Mouse (Mus musculus): Measurements from ENCODE around the gene Osgin1. TPM values are rescaled to one million over a fixed set of nuclear protein-coding genes. Genes with fewer than 3 reads are reported as not detected.

The Osgin1 gene
- polyA plus RNA-seq, 1 experiment from 2014 or later: 138 TPM

DNA sequence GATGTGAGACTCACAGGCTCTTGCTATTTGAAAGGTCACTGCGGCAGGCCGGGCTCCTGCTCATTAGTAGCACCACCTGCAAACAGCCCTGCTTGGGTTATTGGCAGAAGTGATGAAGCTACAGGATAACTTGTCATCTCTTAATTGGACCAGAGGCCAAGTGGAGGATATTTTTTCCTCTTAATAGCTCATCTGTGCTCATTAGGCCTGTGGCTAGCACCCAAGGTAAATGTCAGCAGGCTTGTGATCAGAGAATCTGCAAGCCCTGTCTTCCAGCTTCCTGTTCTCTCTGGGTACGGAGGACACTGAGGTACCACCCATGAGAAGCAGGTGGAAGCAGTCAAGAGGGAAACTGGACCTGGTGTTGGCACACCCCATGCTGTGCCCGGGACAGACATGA lies 17.2 kb downstream of the Osgin1 start:
- Histone ChIP-seq H3K27ac (ENCODE audit: low read depth) (no peak overlapping the region), H3K4me3 (ENCODE audit: low read depth, low read length) (no peak overlapping the region), H3K36me3 (replicated peaks; ENCODE audit: insufficient read depth, low read length) (no peaks in the 10 kb centered on the region), H3K9ac (replicated peaks) (no peak overlapping the region), H3K4me1 (ENCODE audit: insufficient read depth) (no peaks in the 10 kb centered on the region), H3K27me3 (ENCODE audit: insufficient read depth, low read length) (peaks cover 37% of the 10 kb centered on the region), H3K9me3 (ENCODE audit: low read length) (no peaks in the 10 kb centered on the region), H3K4me2 (ENCODE audit: low read depth, low read length) (no peak overlapping the region)
- TF ChIP-seq CTCF (IDR thresholded peaks at IDR 0.05; ENCODE audit: low read depth) (no peak), EP300 (IDR thresholded peaks at IDR 0.05; ENCODE audit: low read depth) (no peak)
- ATAC-seq (no peak), DNase-seq (no peak)
- WGBS (ENCODE audit: insufficient replicate concordance): 73% methylated on average over 4 of the region's 4 CpGs

GRCm38 (mm10) chr8:119452919-119453318 lies 19.0 kb downstream of the Osgin1 start:
- Histone ChIP-seq H3K36me3 (replicated peaks; ENCODE audit: insufficient read depth, low read length) (no peaks in the 10 kb centered on the region), H3K4me2 (ENCODE audit: low read depth, low read length) (no peak overlapping the region), H3K27me3 (ENCODE audit: insufficient read depth, low read length) (peaks cover 22% of the 10 kb centered on the region), H3K9ac (replicated peaks) (no peak overlapping the region), H3K9me3 (ENCODE audit: low read length) (no peaks in the 10 kb centered on the region), H3K4me1 (ENCODE audit: insufficient read depth) (no peaks in the 10 kb centered on the region), H3K27ac (ENCODE audit: low read depth) (no peak overlapping the region), H3K4me3 (ENCODE audit: low read depth, low read length) (no peak overlapping the region)
- TF ChIP-seq EP300 (IDR thresholded peaks at IDR 0.05; ENCODE audit: low read depth) (no peak), CTCF (IDR thresholded peaks at IDR 0.05; ENCODE audit: low read depth) (no peak)
- no peak for ATAC-seq
- WGBS (ENCODE audit: insufficient replicate concordance): 80% methylated on average over 5 of the region's 5 CpGs
- no peak for DNase-seq

GRCm38 (mm10) chr8:119456045-119456444 lies 22.1 kb downstream of the Osgin1 start:
- H3K4me3 ChIP-seq (ENCODE audit: low read depth, low read length): no peak overlapping the region
- no peak overlapping the region for H3K27ac ChIP-seq (ENCODE audit: low read depth)
- no peaks in the 10 kb centered on the region for H3K9me3 ChIP-seq (ENCODE audit: low read length)
- TF ChIP-seq CTCF (IDR thresholded peaks at IDR 0.05; ENCODE audit: low read depth) (no peak), EP300 (IDR thresholded peaks at IDR 0.05; ENCODE audit: low read depth) (no peak)
- DNase-seq (no peak), ATAC-seq (no peak)
- H3K4me2 ChIP-seq (ENCODE audit: low read depth, low read length): no peak overlapping the region
- no peaks in the 10 kb centered on the region for H3K36me3 ChIP-seq (replicated peaks; ENCODE audit: insufficient read depth, low read length)
- no peaks in the 10 kb centered on the region for H3K4me1 ChIP-seq (ENCODE audit: insufficient read depth)
- no peak overlapping the region for H3K9ac ChIP-seq (replicated peaks)
- 77% methylated on average over 5 of the region's 5 CpGs for WGBS (ENCODE audit: insufficient replicate concordance)
- H3K27me3 ChIP-seq (ENCODE audit: insufficient read depth, low read length): 0 out of 2 replicates have a peak, but pooled peaks cover 6% of the 10 kb centered on the region

- WGBS (ENCODE audit: insufficient replicate concordance): 50% methylated on average over 16 of the region's 16 CpGs
- TF ChIP-seq CTCF (IDR thresholded peaks at IDR 0.05; ENCODE audit: low read depth): no peak
- no peak for TF ChIP-seq EP300 (IDR thresholded peaks at IDR 0.05; ENCODE audit: low read depth)
- no peaks in the 10 kb centered on the region for H3K4me1 ChIP-seq (ENCODE audit: insufficient read depth)
- no peak overlapping the region for H3K9ac ChIP-seq (replicated peaks)
- peaks cover 10% of the 10 kb centered on the region; the same call in 1 of the 2 replicates for H3K27me3 ChIP-seq (ENCODE audit: insufficient read depth, low read length)
- ATAC-seq (no peak), DNase-seq (no peak)
- H3K4me3 ChIP-seq (ENCODE audit: low read depth, low read length): no peak overlapping the region
- H3K4me2 ChIP-seq (ENCODE audit: low read depth, low read length): no peak overlapping the region
- no peaks in the 10 kb centered on the region for H3K9me3 ChIP-seq (ENCODE audit: low read length)
- H3K27ac ChIP-seq (ENCODE audit: low read depth): no peak overlapping the region
- H3K36me3 ChIP-seq (replicated peaks; ENCODE audit: insufficient read depth, low read length): no peaks in the 10 kb centered on the region
Measured at GRCm38 (mm10) chr8:119459724-119460123, 25.8 kb downstream of the Osgin1 start.

DNA sequence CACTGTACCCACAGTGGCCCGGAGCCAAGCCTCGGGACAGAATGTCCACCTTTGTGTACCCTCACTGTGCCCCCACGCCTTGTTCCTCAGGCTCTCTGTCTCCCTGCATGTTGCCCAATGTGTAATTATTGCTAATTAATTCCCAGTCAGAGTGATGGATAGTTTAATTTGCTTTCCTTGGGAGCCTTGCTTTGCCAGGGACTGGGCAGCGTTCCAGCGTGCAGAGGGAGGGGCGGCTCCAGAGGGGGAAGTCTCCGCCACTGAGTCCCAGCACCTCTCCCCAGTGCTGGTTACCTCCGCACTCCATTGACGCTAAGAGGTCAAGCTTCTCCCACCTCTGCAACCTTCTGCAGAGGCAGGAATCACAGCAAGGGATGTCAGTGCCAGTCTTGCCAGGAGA lies 27.4 kb downstream of the Osgin1 start:
- no peak for ATAC-seq
- Histone ChIP-seq H3K36me3 (replicated peaks; ENCODE audit: insufficient read depth, low read length) (no peaks in the 10 kb centered on the region), H3K4me3 (ENCODE audit: low read depth, low read length) (no peak overlapping the region), H3K9me3 (ENCODE audit: low read length) (no peaks in the 10 kb centered on the region), H3K27me3 (ENCODE audit: insufficient read depth, low read length) (peaks cover 27% of the 10 kb centered on the region), H3K9ac (replicated peaks) (no peak overlapping the region), H3K4me1 (ENCODE audit: insufficient read depth) (peaks cover 3% of the 10 kb centered on the region; the same call in 1 of the 2 replicates), H3K4me2 (ENCODE audit: low read depth, low read length) (no peak overlapping the region), H3K27ac (ENCODE audit: low read depth) (no peak overlapping the region)
- TF ChIP-seq EP300 (IDR thresholded peaks at IDR 0.05; ENCODE audit: low read depth): no peak
- TF ChIP-seq CTCF (IDR thresholded peaks at IDR 0.05; ENCODE audit: low read depth): no peak
- 69% methylated on average over 9 of the region's 9 CpGs for WGBS (ENCODE audit: insufficient replicate concordance)
- no peak for DNase-seq

DNA sequence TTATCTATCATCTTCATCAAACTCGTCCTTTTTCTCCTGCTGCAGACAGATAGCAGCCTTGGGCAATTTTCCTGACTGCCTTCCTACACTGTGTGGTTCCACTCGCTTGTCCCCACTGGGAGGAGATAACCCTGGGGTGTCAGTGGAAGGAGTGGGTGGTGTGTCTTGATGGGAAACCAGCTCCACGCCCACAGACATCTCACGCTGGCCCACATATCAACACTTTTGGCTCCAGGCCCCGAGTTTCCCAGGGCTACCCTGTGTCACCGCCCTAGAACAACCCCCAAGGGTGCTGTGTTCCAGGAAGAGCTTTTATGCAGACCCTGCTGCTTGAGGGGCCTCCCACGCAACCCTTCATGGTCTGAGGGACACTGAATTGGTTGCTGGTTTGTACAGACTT lies 29.8 kb downstream of the Osgin1 start:
- TF ChIP-seq CTCF (IDR thresholded peaks at IDR 0.05; ENCODE audit: low read depth): no peak
- TF ChIP-seq EP300 (IDR thresholded peaks at IDR 0.05; ENCODE audit: low read depth): no peak

GRCm38 (mm10) chr8:119466105-119466504 lies 32.2 kb downstream of the Osgin1 start:
- no peaks in the 10 kb centered on the region for H3K9me3 ChIP-seq (ENCODE audit: low read length)
- no peak for ATAC-seq
- H3K27ac ChIP-seq (ENCODE audit: low read depth): no peak overlapping the region
- 5% methylated on average over 18 of the region's 18 CpGs for WGBS (ENCODE audit: insufficient replicate concordance)
- no peak overlapping the region for H3K9ac ChIP-seq (replicated peaks)
- no peak for TF ChIP-seq CTCF (IDR thresholded peaks at IDR 0.05; ENCODE audit: low read depth)
- no peak for TF ChIP-seq EP300 (IDR thresholded peaks at IDR 0.05; ENCODE audit: low read depth)
- no peak overlapping the region; the same call in 1 of the 2 replicates for H3K4me2 ChIP-seq (ENCODE audit: low read depth, low read length)
- no peak for DNase-seq
- peaks cover 27% of the 10 kb centered on the region for H3K27me3 ChIP-seq (ENCODE audit: insufficient read depth, low read length)
- H3K4me3 ChIP-seq (ENCODE audit: low read depth, low read length): no peak overlapping the region
- H3K4me1 ChIP-seq (ENCODE audit: insufficient read depth): peaks cover 3% of the 10 kb centered on the region; the same call in 1 of the 2 replicates
- H3K36me3 ChIP-seq (replicated peaks; ENCODE audit: insufficient read depth, low read length): no peaks in the 10 kb centered on the region

More for the DNA sequence above, 29.8 kb downstream of the Osgin1 start:
- H3K4me3 ChIP-seq (ENCODE audit: low read depth, low read length): no peak overlapping the region
- no peak overlapping the region for H3K4me2 ChIP-seq (ENCODE audit: low read depth, low read length)
- no peaks in the 10 kb centered on the region for H3K9me3 ChIP-seq (ENCODE audit: low read length)
- no peak for DNase-seq
- no peak overlapping the region for H3K27ac ChIP-seq (ENCODE audit: low read depth)
- no peak overlapping the region for H3K9ac ChIP-seq (replicated peaks)
- H3K4me1 ChIP-seq (ENCODE audit: insufficient read depth): peaks cover 3% of the 10 kb centered on the region; the same call in 1 of the 2 replicates
- WGBS (ENCODE audit: insufficient replicate concordance): 51% methylated on average over 7 of the region's 7 CpGs
- peaks cover 27% of the 10 kb centered on the region for H3K27me3 ChIP-seq (ENCODE audit: insufficient read depth, low read length)
- ATAC-seq: no peak
- no peaks in the 10 kb centered on the region for H3K36me3 ChIP-seq (replicated peaks; ENCODE audit: insufficient read depth, low read length)
